Mouse (Mus musculus) embryonic fibroblast, embryonic 13.5 days (primary cell): ENCODE measurements around the gene Eef1akmt1.

Experiments used
- CTCF ChIP-seq: IDR thresholded peaks from 2 replicates; pipeline ENCODE4 v1.5.1; 2011; ENCODE audit warnings: mild to moderate bottlenecking, control low read depth, low read length, moderate library complexity, borderline replicate concordance; ENCODE audit not compliant: insufficient read depth
- POLR2A ChIP-seq: IDR thresholded peaks from 2 replicates; pipeline ENCODE4 v1.6.1; 2011; ENCODE audit warnings: low read depth, mild to moderate bottlenecking, control low read depth, low read length, moderate library complexity

- no peak for TF ChIP-seq CTCF
- no peak for TF ChIP-seq POLR2A
These were observed 67.7 kb downstream of the Eef1akmt1 start for GRCm38 (mm10) chr14:57503729-57504128.
